Mouse (Mus musculus) macrophage (primary cell): ENCODE measurements around the gene AU040320. TPM values are rescaled to one million over a fixed set of nuclear protein-coding genes. Genes with fewer than 3 reads are reported as not detected.

Source experiments
- H3K27ac ChIP-seq: fragments of 350-480 bp; formaldehyde crosslinking; 2 replicates; pipeline ENCODE4 v1.9.0; 2021
- H3K36me3 ChIP-seq: fragments of 350-480 bp; formaldehyde crosslinking; 2 replicates; pipeline ENCODE4 v1.9.0; 2021; ENCODE audit errors: inconsistent target
- H3K4me3 ChIP-seq: fragments of 350-480 bp; formaldehyde crosslinking; 2 replicates; pipeline ENCODE4 v1.9.0; 2021; ENCODE audit errors: inconsistent target
- H3K79me2 ChIP-seq: fragments of 350-480 bp; formaldehyde crosslinking; 2 replicates; pipeline ENCODE4 v1.9.0; 2021; ENCODE audit errors: inconsistent target
- WGBS: methylation state at CpG from one replicate; pipeline ENCODE4 v1.1.7; 2026; ENCODE audit warnings: inconsistent platforms; ENCODE audit not compliant: missing documents; 5-methylcytosine and 5-hydroxymethylcytosine counted together
- polyA plus RNA-seq: library from polyadenylated mRNA; stranded (reverse); fragments of 250-400 nt; gene quantifications from 3 replicates; pipeline ENCODE4 v1.2.4, GENCODE M21; 2018; ENCODE audit warnings: inconsistent platforms

Gene AU040320
- polyA plus RNA-seq, 1 experiment from 2014 or later, result 26.7 TPM

DNA sequence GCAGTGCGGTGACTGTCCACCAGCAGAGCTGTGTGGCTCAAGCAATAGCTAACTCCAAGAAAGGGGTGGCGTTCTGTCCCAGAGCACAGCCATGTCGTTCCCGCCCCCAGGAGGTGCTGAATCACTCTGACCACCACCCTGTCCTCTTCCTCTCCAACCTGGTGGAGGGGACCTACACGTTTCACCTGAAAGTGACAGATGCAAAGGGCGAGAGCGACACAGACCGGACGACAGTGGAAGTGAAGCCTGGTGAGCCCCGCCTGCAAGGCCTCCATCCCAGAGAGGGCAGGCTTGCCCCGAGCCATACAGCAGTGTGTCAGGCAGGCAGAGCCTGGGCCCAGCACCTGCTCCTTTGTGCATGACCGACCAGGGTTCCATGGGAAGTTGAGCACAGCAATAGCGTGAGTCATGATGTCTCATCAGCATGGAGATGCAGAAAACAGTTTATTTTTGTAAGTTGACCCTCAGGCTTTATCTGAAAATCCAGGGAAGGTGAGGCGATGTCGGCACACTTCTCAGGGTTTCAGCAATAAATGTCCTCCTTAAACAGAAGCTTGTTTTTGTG, 87.7 kb downstream of the AU040320 start:
- Histone ChIP-seq H3K4me3 (no peak overlapping the region), H3K27ac (no peak overlapping the region), H3K79me2 (no peaks in the 10 kb centered on the region), H3K36me3 (peaks cover 70% of the 10 kb centered on the region)
- WGBS, result 95% methylated on average over 14 of the region's 15 CpGs

DNA sequence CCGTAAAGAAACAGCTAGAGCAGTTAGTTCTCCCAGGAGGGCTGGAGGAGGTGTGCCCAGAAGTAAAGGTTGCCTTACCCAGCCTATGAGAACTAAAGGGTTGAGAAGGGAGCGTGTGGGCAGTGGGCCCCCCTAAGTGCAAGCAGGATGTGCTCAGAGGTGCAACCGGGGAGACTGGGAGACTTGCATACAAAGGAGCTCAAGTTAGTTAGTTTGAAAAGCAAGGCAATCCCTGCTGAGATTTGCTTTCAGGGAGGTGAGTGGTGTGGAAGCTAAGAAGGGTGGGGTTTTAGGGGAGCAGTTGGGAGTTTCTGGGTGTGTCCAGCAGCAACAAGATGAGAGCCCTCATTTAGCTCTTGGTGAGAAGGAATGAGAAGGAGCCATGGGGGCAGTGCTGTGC, 89.6 kb downstream of the AU040320 start:
- Histone ChIP-seq H3K27ac (no peak overlapping the region), H3K4me3 (no peak overlapping the region), H3K36me3 (peaks cover 71% of the 10 kb centered on the region; the same call in 1 of the 2 replicates), H3K79me2 (no peaks in the 10 kb centered on the region)
- WGBS, result 98% methylated on average over 3 of the region's 3 CpGs

DNA sequence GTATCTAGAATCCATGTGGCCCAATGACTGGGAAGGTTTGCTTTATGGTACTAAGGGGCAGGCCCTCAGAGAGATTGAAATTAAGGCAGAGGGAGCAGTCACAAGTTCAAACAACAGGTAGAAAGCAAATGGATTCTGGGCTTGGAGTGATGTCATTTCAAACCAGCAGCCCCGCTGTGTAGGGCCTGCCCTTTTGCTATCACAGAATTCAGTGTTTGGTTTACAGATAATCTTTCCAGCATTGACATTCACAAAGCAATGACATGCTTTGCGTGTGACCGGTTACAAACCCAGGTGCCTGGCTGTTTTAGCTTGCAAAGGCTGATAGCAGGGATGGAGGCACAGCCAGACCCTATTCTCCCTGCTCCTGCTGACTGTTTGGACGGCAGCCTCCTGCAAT, 92.3 kb downstream of the AU040320 start:
- Histone ChIP-seq H3K27ac (no peak overlapping the region), H3K36me3 (peaks cover 65% of the 10 kb centered on the region), H3K4me3 (no peak overlapping the region), H3K79me2 (no peaks in the 10 kb centered on the region)
- 94% methylated on average over 4 of the region's 4 CpGs for WGBS

DNA sequence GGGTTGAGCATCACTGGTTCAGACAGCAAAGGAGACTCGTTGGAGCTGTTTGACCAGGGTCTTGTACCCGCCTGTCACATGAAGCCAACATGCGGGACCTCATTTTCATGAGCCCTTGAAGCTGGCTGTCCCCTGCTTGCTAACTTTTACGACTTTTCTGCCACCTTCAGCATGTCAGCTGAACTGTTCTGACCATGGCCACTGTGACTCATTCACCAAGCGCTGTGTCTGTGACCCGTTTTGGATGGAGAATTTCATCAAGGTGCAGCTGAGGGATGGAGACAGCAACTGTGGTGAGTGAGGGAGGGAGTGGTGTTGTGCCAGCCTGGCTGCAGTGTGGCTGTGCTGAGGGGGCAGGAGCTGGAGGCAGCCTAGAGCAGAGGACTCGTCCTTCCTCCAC, 93.6 kb downstream of the AU040320 start:
- no peak overlapping the region for H3K27ac ChIP-seq
- no peak overlapping the region for H3K4me3 ChIP-seq
- H3K36me3 ChIP-seq, result peaks cover 57% of the 10 kb centered on the region
- WGBS, result 91% methylated on average over 7 of the region's 7 CpGs
- no peaks in the 10 kb centered on the region for H3K79me2 ChIP-seq

DNA sequence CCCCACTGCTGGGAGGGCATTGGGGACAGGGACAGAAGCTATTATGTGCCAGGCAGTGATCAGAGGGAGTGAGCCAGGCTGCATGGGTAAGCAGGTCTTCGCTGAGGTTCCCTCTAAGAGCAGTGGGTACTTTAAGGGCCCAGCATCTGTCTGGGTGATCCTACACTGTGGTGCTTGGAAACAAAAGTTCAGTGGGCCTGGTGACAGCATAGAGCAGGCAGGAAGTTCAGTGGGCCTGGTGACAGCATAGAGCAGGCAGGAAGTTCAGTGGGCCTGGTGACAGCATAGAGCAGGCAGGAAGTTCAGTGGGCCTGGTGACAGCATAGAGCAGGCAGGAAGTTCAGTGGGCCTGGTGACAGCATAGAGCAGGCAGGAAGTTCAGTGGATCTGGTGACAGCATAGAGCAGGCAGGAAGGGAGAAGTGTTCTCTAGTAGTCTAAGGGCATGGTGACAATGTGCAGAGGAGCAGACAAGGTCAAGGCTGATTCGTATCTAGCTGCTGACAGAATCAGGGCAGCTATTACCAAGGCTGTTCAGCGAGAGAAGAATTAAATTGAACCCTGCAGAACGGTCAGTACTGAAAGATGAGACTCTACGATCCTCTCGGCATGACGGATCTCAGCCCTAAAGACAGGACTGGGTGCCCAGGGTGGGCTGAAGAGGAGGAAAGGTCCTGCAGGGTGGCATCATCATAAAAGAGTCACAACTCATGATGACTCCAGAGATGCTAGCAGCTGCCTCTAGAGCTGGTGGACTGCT, 96.9 kb downstream of the AU040320 start:
- Histone ChIP-seq H3K36me3 (peaks cover 44% of the 10 kb centered on the region), H3K4me3 (no peak overlapping the region), H3K27ac (peak overlapping the region; percentile 32), H3K79me2 (no peaks in the 10 kb centered on the region)
- 94% methylated on average over 7 of the region's 7 CpGs for WGBS

DNA sequence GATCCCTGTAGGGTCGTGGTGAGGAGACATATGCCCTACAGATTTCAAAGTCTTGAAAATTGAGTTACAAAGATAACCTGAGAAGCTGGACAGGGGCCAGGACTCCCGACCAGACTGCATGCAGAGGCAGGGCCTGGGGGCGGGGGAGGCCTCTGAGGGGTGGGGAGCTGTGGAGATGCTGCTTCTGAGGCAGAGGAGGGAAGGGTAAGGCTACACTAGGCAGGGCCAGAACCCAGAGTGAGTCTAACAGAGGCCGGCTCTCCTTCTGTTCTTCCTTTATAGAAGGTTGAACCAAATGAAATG, 97.4 kb downstream of the AU040320 start:
- 85% methylated on average over 4 of the region's 4 CpGs for WGBS
- Histone ChIP-seq H3K27ac (peak overlapping the region; percentile 32), H3K36me3 (peaks cover 43% of the 10 kb centered on the region), H3K79me2 (no peaks in the 10 kb centered on the region), H3K4me3 (no peak overlapping the region)

DNA sequence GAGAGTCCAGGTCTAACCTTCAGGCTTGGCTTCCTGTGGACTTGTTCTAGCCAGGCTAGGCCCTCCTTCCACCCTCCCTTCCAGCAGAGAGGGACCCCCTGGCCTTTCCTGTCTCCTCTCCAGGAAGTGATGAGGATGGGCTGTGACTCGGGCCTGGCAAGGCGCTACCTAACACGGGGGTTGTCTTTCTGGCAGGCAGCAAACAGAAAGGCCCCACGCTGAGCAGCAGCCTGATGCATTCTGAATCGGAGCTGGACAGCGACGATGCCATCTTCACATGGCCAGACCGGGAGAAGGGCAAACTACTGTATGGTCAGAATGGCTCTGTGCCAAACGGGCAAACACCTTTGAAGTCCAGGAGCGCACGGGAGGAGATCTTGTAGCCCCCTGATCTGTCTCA, 99.6 kb downstream of the AU040320 start:
- H3K4me3 ChIP-seq, result no peak overlapping the region
- no peak overlapping the region for H3K27ac ChIP-seq
- peaks cover 26% of the 10 kb centered on the region for H3K36me3 ChIP-seq
- 79% methylated on average over 11 of the region's 11 CpGs for WGBS
- no peaks in the 10 kb centered on the region for H3K79me2 ChIP-seq

DNA sequence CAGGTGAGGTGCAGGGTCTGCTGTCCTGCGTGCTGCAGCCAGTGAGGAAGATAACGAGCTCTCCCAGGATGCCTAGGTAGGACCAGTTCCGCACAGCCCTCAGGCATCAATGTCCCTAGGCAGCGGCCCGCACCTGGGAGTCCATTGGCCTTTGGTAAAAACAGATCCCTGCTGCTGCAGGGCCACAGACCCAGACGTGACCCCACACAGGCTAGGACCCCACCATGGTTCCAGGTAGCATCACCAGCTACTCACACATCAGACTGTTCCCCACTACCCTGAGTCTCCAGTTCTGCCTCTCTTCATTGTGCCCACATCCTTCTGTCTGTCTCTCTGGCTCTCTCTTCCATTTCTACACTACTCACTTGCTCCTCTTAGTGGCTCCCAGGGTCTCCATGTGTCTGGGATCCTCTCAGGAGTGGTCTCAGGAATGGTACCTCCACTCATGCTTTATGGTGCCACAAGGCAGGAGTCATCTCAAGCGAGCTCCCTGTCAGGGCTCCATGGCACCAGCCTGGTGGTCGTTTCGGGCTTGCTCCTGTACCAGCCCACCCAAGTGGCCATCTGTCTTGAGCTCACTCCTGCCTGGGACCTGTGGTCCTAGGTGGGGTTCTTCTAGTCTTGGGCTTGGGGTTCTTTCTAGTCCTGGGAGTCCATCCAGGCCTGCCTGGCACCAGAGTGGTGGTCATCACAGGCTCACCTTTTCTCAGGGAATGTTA, 107.1 kb downstream of the AU040320 start:
- Histone ChIP-seq H3K79me2 (no peaks in the 10 kb centered on the region), H3K36me3 (peaks cover 10% of the 10 kb centered on the region; the same call in 1 of the 2 replicates), H3K4me3 (no peak overlapping the region), H3K27ac (no peak overlapping the region)
- WGBS, result 96% methylated on average over 7 of the region's 9 CpGs

DNA sequence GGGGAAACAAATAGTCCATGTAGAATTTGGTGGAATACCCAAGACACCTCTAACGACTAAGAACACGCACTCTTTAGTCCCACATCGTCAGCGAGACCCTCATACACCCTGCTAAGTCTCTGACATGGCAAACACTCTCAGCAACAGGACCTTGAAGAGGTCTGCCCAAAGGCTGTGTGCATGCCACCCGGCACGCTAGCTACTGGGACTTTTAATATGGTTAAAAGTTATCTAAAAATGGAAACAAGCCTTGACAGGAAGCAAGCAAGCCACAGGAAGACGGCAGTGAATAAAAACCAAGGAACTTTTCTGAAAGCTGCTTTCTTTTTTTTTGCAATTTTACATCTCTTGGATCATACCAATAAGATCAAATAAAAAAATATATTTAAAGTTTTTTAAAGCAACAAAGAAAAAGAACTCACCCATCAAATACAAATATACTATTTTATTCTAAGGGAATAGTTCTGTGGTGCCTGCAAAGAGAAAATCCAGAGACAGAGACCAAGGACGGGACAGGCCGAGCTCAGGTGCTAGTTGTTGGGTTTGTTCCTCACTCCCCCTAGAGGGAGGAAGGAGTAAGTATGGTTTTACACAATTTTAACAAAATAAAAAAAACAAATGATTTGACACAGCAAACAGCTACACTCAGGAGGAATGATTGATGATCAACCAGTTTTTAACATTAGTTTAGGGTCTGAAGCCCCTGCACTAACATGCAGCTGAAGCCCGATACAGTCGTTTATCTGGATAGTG, 108.3 kb downstream of the AU040320 start:
- WGBS, result 20% methylated on average over 11 of the region's 11 CpGs
- peaks cover 10% of the 10 kb centered on the region; the same call in 1 of the 2 replicates for H3K36me3 ChIP-seq
- H3K27ac ChIP-seq, result no peak overlapping the region
- H3K79me2 ChIP-seq, result no peaks in the 10 kb centered on the region
- no peak overlapping the region for H3K4me3 ChIP-seq

DNA sequence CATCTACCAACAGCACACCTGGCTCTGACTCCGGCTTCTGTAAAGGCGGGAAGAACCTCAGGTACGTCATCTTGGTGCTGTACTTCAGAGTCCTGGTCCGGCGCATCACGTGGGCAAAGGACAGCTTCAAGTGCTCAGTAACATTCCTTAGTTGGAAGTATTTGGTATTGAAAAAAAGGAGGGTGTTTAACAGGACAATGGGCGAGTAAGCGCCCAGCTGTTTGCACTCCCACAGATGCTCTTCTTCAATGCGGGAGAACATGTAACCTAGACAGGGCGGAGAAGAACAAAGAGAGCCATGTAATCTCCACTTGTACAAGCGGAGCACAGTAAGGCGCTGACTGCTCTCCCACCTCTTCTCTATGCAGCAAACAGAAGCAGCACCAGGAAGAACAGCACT, 115.4 kb downstream of the AU040320 start:
- Histone ChIP-seq H3K27ac (no peak overlapping the region), H3K36me3 (peaks cover 12% of the 10 kb centered on the region; the same call in 1 of the 2 replicates), H3K4me3 (no peak overlapping the region), H3K79me2 (no peaks in the 10 kb centered on the region)
- WGBS, result 97% methylated on average over 12 of the region's 12 CpGs

DNA sequence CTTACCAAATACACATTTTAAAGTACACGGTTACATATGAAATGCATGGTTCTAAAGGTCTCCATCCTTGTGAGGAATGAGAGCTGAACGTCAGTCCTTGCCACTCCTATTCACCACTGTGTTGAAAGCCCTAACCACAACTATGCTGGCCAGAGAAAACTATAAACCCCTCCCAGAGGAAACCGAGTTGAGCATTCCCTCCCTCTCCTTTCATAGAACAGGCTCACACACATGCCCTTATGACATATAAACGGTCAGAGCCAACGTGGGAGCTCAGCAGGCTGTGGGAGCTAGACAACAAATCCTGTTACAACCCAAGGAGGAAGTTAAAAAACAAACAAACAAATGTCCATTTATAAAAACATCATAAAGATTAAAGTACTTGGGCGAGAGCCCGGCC, 119.4 kb downstream of the AU040320 start:
- no peak overlapping the region for H3K4me3 ChIP-seq
- no peaks in the 10 kb centered on the region for H3K79me2 ChIP-seq
- 59% methylated on average over 7 of the region's 7 CpGs for WGBS
- peaks cover 18% of the 10 kb centered on the region for H3K36me3 ChIP-seq
- H3K27ac ChIP-seq, result no peak overlapping the region

DNA sequence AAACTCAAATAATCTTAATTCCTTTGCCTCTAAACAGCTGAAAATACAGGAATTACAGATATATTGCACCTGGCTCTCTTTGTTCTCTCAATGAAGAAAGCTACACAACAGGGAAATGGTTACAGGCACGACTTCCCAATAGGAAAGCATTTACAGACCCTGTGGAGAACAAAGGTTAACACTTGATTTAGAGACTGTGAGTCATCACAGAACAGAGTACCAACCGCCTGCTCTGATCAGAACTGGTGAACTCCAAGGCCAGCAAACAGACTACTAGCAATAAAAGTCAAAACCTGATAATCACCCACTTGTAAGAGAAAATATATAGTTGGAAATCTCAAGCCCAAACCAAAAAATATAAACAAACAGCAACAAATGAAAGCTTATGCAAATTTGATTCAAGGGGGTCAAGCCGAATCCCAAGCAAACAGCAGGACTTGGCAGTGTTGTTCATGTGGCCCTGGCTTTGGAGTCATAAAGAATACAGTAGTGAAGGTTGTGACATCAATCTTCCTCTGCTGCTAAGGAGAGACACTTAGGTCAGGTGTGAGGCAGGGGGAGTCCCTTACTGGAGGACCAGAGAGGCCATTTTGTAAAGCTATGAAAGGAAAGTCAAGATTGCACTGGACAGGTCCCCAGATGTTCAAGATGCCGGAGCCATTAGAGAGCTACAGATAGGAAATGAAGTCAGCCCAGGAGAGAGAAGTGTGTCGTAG, 126.4 kb downstream of the AU040320 start:
- WGBS, result 100% methylated on average over 4 of the region's 5 CpGs

DNA sequence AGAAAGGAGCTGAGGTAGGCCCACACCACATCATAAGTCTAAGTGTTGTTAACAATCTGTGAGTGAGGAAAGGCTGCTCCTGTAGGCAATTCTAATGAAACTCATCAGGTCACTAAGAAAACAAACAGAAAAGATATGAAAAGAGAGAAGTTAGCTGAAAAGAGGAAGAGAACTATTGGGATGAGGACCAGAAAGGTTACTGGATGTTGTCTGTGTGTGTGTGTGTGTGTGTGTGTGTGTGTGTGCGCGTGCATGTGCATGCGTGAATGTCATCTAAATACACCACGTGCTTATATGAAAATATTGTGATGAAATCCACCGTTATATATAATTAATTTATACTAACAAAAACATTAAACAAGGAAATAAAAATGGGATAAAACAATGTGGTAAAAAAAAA, 130.3 kb downstream of the AU040320 start:
- H3K4me3 ChIP-seq, result no peak overlapping the region
- WGBS, result 76% methylated on average over 5 of the region's 5 CpGs
- no peak overlapping the region for H3K27ac ChIP-seq
- peaks cover 26% of the 10 kb centered on the region; the same call in 1 of the 2 replicates for H3K36me3 ChIP-seq
- H3K79me2 ChIP-seq, result no peaks in the 10 kb centered on the region

More for the DNA sequence above, 126.4 kb downstream of the AU040320 start:
- H3K36me3 ChIP-seq, result peaks cover 30% of the 10 kb centered on the region
- no peaks in the 10 kb centered on the region for H3K79me2 ChIP-seq
- no peak overlapping the region for H3K4me3 ChIP-seq
- no peak overlapping the region for H3K27ac ChIP-seq

DNA sequence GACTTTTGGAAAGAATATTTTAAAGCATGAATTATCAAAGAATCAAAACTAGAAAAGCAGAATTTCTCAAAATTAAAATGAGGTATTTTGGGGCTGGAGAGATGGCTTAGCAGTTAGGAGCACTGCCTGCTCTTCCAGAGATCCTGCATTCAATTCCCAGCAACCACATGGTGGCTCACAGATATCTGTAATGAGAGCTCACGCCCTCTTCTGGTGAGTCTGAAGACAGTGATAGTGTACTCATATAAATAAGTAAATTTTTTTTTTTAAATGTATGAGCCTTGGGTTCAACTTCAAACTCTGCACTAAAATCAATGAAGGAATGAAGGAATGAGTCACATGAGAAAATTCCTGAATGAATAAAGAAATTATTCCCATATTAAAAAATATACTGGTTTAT, 132.6 kb downstream of the AU040320 start:
- H3K36me3 ChIP-seq, result peaks cover 20% of the 10 kb centered on the region; the same call in 1 of the 2 replicates
- no peak overlapping the region for H3K4me3 ChIP-seq
- no peak overlapping the region for H3K27ac ChIP-seq
- WGBS, result 86% methylated on average over 1 of the region's 1 CpGs
- no peaks in the 10 kb centered on the region for H3K79me2 ChIP-seq
